Mouse (Mus musculus): ENCODE measurements around the gene Ttc13. TPM values are rescaled to one million over a fixed set of nuclear protein-coding genes. Genes with fewer than 3 reads are reported as not detected.

The Ttc13 gene
- polyA plus RNA-seq, 1 experiment from 2014 or later: 42.8 TPM

GRCm38 (mm10) chr8:124651776-124652175 lies 70.0 kb downstream of the Ttc13 start:
- no peaks in the 10 kb centered on the region for H3K27me3 ChIP-seq (replicated peaks)
- no peaks in the 10 kb centered on the region for H3K9me3 ChIP-seq
- H3K36me3 ChIP-seq: no peaks in the 10 kb centered on the region
- 0 out of 2 replicates have a peak overlapping the region, but pooled peaks have one; percentile 13 for H3K27ac ChIP-seq
- ATAC-seq: peak; percentile 75
- WGBS: 76% methylated on average over 20 of the region's 20 CpGs
- H3K4me1 ChIP-seq (replicated peaks): peaks cover 43% of the 10 kb centered on the region
- H3K4me3 ChIP-seq (replicated peaks): no peak overlapping the region
- no peak overlapping the region for H3K9ac ChIP-seq
- H3K4me2 ChIP-seq (replicated peaks): no peak overlapping the region; the same call in 1 of the 2 replicates

- Histone ChIP-seq H3K36me3 (no peaks in the 10 kb centered on the region), H3K4me3 (replicated peaks) (no peak overlapping the region), H3K9me3 (no peaks in the 10 kb centered on the region), H3K4me1 (replicated peaks) (peaks cover 44% of the 10 kb centered on the region), H3K27me3 (replicated peaks) (no peaks in the 10 kb centered on the region), H3K9ac (no peak overlapping the region), H3K27ac (no peak overlapping the region), H3K4me2 (replicated peaks) (no peak overlapping the region)
- ATAC-seq: no peak
Measured at GRCm38 (mm10) chr8:124648311-124648710, 73.5 kb downstream of the Ttc13 start.

DNA sequence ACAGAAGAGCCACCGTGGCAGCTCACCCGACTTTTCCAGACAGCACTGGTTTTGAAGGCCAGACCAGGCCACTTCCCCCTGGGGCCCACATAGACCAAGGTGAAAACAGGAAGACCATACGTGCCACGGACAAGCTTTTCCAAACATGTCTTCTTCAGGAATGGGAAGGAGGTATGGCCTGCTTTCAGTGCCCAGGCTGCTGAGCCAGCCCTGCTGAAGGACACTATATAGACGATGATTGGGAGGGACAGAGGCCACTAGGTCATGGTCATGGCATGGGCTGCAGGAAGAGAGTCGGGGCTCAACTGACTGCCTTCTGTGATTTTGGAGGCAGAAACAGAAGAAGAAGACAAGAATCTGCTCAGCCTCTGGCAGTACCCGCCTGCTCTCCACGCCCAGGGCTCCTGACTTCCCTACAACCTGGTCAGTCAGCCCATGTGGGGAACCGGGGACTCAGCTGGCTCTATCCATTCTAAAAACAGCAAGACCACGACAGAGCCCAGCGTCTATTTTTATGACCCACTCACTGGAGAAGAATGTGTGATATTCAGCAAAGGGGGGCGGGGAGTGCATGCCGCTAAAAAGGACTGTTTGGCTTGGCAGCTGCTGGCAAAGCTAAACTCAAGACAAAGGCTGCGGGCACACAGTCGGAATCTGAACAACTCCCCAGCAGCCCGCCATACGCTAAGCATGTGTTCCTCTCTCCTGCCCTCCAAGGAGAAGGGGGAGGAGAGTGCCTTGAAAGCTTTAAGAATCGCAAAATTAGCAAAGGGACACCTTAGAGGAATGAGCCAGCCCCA lies 78.0 kb downstream of the Ttc13 start:
- Histone ChIP-seq H3K9me3 (no peaks in the 10 kb centered on the region), H3K27me3 (replicated peaks) (no peaks in the 10 kb centered on the region), H3K36me3 (peaks cover 12% of the 10 kb centered on the region), H3K27ac (peak overlapping the region; percentile 66), H3K9ac (no peak overlapping the region), H3K4me3 (replicated peaks) (no peak overlapping the region), H3K4me1 (replicated peaks) (peaks cover 26% of the 10 kb centered on the region), H3K4me2 (replicated peaks) (0 out of 2 replicates have a peak overlapping the region, but pooled peaks have one; percentile 6)
- ATAC-seq: peak; percentile 67
- WGBS: 39% methylated on average over 18 of the region's 18 CpGs

- no peak for ATAC-seq
- 91% methylated on average over 8 of the region's 8 CpGs for WGBS
- H3K9me3 ChIP-seq: no peaks in the 10 kb centered on the region
- H3K27ac ChIP-seq: no peak overlapping the region
- no peaks in the 10 kb centered on the region for H3K27me3 ChIP-seq (replicated peaks)
- no peak overlapping the region for H3K4me3 ChIP-seq (replicated peaks)
- peaks cover 24% of the 10 kb centered on the region; the same call in 1 of the 2 replicates for H3K4me1 ChIP-seq (replicated peaks)
- no peak overlapping the region for H3K4me2 ChIP-seq (replicated peaks)
- peaks cover 30% of the 10 kb centered on the region for H3K36me3 ChIP-seq
- H3K9ac ChIP-seq: no peak overlapping the region
Measured at GRCm38 (mm10) chr8:124641599-124641998, 80.2 kb downstream of the Ttc13 start.

- WGBS: 77% methylated on average over 8 of the region's 8 CpGs
- peaks cover 11% of the 10 kb centered on the region; the same call in 1 of the 2 replicates for H3K4me1 ChIP-seq (replicated peaks)
- H3K9ac ChIP-seq: no peak overlapping the region
- no peak overlapping the region for H3K27ac ChIP-seq
- H3K4me2 ChIP-seq (replicated peaks): no peak overlapping the region
- H3K36me3 ChIP-seq: peaks cover 28% of the 10 kb centered on the region
- no peaks in the 10 kb centered on the region for H3K27me3 ChIP-seq (replicated peaks)
- no peak for ATAC-seq
- H3K9me3 ChIP-seq: no peaks in the 10 kb centered on the region
- no peak overlapping the region for H3K4me3 ChIP-seq (replicated peaks)
Measured at GRCm38 (mm10) chr8:124635247-124635502, 86.6 kb downstream of the Ttc13 start.

- WGBS: 82% methylated on average over 13 of the region's 13 CpGs
- H3K27ac ChIP-seq: no peak overlapping the region
Measured at GRCm38 (mm10) chr8:124634411-124635246, 87.2 kb downstream of the Ttc13 start.

DNA sequence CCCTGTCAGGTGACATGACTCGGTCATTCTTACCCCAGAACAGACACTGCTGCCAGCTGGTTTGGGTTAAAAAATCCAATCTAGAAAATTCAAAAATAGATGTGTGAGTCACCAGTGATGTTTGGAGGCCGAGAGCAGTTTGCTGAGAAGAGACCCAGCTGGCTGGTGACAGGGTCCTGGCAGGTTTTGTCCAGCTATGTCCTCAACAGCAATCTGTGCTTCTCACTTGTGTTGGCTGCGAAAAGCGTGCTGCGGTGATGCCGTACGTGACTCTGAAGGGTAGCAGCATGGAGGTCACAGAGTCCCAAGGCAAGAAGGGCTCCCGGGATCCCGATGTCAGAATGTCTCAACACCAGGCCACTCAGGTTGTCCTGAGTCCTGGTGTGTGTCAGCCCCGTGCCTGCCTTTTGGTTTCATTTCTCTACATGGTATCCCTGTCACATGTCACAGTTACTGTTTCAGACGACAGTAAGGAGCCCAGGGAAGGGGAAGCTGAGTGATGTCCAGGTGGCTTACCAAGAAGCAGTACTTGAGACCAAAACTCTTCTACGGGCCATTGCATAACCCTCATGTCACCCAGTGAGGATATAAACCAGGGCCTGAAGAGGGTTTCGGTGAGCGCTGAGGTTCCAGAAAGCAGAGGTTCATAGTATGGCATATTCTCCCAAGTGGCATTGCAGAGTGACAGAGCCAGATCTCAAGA lies 88.6 kb downstream of the Ttc13 start:
- H3K9ac ChIP-seq: no peak overlapping the region
- H3K4me2 ChIP-seq (replicated peaks): no peak overlapping the region
- 59% methylated on average over 14 of the region's 14 CpGs for WGBS
- ATAC-seq: peak; percentile 57
- H3K9me3 ChIP-seq: no peaks in the 10 kb centered on the region
- H3K4me1 ChIP-seq (replicated peaks): peaks cover 11% of the 10 kb centered on the region; the same call in 1 of the 2 replicates
- no peak overlapping the region for H3K4me3 ChIP-seq (replicated peaks)
- peak overlapping the region; percentile 70 for H3K27ac ChIP-seq
- peaks cover 14% of the 10 kb centered on the region; the same call in 1 of the 2 replicates for H3K36me3 ChIP-seq
- no peaks in the 10 kb centered on the region for H3K27me3 ChIP-seq (replicated peaks)

More at GRCm38 (mm10) chr8:124634411-124635246, 87.2 kb downstream of the Ttc13 start:
- peaks cover 11% of the 10 kb centered on the region; the same call in 1 of the 2 replicates for H3K4me1 ChIP-seq (replicated peaks)
- no peaks in the 10 kb centered on the region for H3K9me3 ChIP-seq
- no peak overlapping the region for H3K4me3 ChIP-seq (replicated peaks)
- ATAC-seq: no peak
- no peaks in the 10 kb centered on the region for H3K27me3 ChIP-seq (replicated peaks)
- H3K36me3 ChIP-seq: peaks cover 27% of the 10 kb centered on the region
- no peak overlapping the region for H3K9ac ChIP-seq
- no peak overlapping the region for H3K4me2 ChIP-seq (replicated peaks)

DNA sequence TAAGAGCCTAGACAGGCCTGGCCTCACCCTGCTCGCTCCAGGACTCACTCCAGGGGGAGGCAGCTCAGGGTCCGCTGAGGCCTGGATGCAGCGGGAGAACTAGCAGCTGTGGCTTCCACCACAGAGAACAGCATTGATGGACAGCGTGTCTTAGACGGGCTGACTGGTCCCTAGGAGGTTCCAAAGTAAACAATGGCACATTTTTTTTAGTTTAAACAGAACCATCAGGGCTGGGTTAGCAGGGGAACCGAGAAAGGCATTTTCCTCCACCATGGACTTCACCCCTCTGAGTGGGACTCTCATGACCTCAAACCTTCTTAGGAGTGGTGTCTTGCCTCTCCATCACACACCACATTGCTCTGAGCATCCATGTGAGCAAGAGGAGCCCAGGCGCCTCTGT lies 89.8 kb downstream of the Ttc13 start:
- H3K9ac ChIP-seq: no peak overlapping the region
- ATAC-seq: 0 out of 2 replicates have a peak, but pooled peaks have one; percentile 24
- peaks cover 3% of the 10 kb centered on the region; the same call in 1 of the 2 replicates for H3K36me3 ChIP-seq
- H3K4me3 ChIP-seq (replicated peaks): no peak overlapping the region
- H3K27me3 ChIP-seq (replicated peaks): no peaks in the 10 kb centered on the region
- H3K9me3 ChIP-seq: no peaks in the 10 kb centered on the region
- H3K27ac ChIP-seq: peak overlapping the region; percentile 64
- H3K4me2 ChIP-seq (replicated peaks): no peak overlapping the region
- H3K4me1 ChIP-seq (replicated peaks): peaks cover 11% of the 10 kb centered on the region; the same call in 1 of the 2 replicates
- WGBS: 39% methylated on average over 7 of the region's 7 CpGs

DNA sequence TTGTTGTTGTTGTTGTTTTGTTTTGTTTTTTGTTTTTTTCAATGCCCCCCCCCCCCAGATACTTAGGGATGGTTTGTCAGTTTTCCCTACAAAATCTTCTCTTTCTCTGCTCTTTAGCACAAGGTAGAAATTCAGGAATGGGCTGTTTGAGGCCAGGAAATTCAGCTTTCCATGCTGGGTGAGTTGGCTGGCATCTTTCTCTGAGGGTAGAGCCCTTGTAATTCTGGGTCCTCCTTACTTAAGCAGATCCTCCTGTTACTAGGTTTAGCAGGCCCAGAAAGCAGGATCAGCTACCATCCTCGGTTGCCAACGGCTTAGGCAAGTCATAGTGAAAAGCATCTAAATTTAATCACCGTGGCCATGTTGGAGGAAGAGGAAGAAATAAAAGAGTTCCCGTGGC lies 90.9 kb downstream of the Ttc13 start:
- Histone ChIP-seq H3K4me2 (replicated peaks) (no peak overlapping the region), H3K4me3 (replicated peaks) (no peak overlapping the region), H3K27ac (no peak overlapping the region), H3K27me3 (replicated peaks) (no peaks in the 10 kb centered on the region), H3K9me3 (no peaks in the 10 kb centered on the region), H3K9ac (no peak overlapping the region), H3K36me3 (no peaks in the 10 kb centered on the region), H3K4me1 (replicated peaks) (peaks cover 11% of the 10 kb centered on the region; the same call in 1 of the 2 replicates)
- WGBS: 87% methylated on average over 4 of the region's 4 CpGs
- ATAC-seq: no peak

- Histone ChIP-seq H3K27ac (no peak overlapping the region), H3K4me1 (replicated peaks) (peaks cover 11% of the 10 kb centered on the region; the same call in 1 of the 2 replicates), H3K27me3 (replicated peaks) (no peaks in the 10 kb centered on the region), H3K9ac (no peak overlapping the region), H3K4me3 (replicated peaks) (no peak overlapping the region), H3K4me2 (replicated peaks) (no peak overlapping the region), H3K9me3 (no peaks in the 10 kb centered on the region), H3K36me3 (no peaks in the 10 kb centered on the region)
- WGBS: 67% methylated on average over 6 of the region's 6 CpGs
- ATAC-seq: no peak
Measured at GRCm38 (mm10) chr8:124630489-124630888, 91.3 kb downstream of the Ttc13 start.

- ATAC-seq: no peak
Measured at GRCm38 (mm10) chr8:124626251-124626650, 95.5 kb downstream of the Ttc13 start.

More at GRCm38 (mm10) chr8:124626251-124626650, 95.5 kb downstream of the Ttc13 start:
- 85% methylated on average over 9 of the region's 9 CpGs for WGBS
- Histone ChIP-seq H3K4me1 (replicated peaks) (no peaks in the 10 kb centered on the region), H3K27me3 (replicated peaks) (no peaks in the 10 kb centered on the region), H3K27ac (no peak overlapping the region), H3K36me3 (no peaks in the 10 kb centered on the region), H3K4me3 (replicated peaks) (no peak overlapping the region), H3K4me2 (replicated peaks) (no peak overlapping the region), H3K9ac (no peak overlapping the region), H3K9me3 (no peaks in the 10 kb centered on the region)
